Mouse (Mus musculus) WW6 (cell line): Measurements from ENCODE around the gene Ccr1.
"Not testable (repeated sequence)": the region's sequence is repeated elsewhere in the genome, so short reads cannot be mapped to it uniquely, and the experiment has no call there.

Experiments
- DNase-seq: peaks from one replicate; pipeline ENCODE4 v3.0.0-alpha.2; 2013; ENCODE audit warnings: low read depth, low spot score

Ccr1 gene

DNA sequence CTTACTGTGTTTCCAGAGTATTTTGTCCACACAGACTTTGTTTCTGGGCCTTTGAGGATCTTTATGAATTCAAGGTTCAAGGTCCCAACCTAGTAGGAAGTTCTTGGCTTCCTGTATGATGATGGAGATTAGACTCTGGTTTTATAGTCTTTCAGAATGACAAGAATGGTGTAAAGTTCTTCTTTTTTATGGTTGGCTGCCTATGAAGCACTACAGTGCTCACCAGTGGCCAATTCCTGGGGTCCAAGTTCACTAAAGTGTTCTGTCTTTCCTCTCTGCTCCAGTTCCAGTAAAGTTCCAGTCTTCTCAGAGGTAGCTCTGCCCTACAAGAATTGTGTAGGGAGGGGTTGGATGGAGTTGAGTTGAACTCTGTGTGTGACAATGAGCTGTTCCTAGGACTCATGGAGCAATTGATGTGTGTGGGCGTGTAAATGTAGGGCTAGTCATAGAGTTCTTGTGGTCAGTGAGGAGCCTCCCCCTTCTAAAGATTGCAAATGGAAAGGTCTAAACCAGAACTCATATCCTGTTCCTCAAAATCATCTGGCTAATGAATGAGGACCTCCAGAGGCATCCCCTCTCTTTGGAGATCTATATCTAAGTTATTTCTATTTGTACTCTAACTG is at the start of gene Ccr1:
Gene Ccr1, minus strand, starts transcription at position 403 of the 623 bp plus-strand sequence.
- DNase-seq = no peak

- DNase-seq = no peak
These were observed 47.6 kb upstream of the Ccr1 start for GRCm38 (mm10) chr9:124016048-124016447.

- DNase-seq = no peak
These were observed 46.6 kb upstream of the Ccr1 start for GRCm38 (mm10) chr9:124014985-124015652.

DNA sequence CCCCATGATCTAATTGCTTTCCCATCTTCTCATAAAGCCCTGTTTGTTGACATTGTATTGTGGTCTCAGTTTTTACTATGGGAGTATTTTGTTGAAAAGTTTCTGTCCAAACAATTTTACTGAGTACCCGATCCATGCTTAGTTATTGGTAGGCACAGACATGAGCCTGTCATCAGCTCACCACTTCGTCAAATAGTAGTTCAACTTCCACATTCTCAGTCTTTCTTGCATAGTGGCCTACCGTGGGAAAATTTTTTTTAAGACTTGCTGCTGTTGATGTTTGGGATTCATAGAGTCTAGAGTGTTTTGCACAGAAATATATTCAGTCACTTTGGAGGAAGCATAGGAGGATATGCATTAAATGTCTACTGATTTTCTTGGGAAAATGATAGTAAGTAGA is 44.8 kb upstream of the Ccr1 start:
- no peak for DNase-seq

DNA sequence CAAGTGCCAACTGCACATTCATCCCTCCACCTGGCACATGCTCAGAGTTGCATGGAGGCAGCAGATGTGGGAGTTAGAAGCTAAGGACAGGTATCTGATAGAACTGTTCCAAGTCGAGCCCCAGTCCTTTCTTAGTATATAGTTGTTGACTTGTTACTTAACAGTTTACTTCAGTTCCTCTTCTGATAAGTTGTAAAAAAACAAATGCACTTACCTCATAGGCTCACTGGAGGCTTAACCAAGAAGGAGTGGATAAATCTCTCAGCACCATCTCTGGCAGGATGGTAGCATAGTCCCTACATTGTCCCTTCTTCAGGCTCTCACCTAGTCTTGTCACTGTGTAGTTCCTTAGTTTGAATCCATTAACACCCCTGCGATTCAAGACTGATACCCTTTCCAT is 44.2 kb upstream of the Ccr1 start:
- no peak for DNase-seq

- DNase-seq = no peak
These were observed 31.3 kb upstream of the Ccr1 start for GRCm38 (mm10) chr9:123999784-124000183.

DNA sequence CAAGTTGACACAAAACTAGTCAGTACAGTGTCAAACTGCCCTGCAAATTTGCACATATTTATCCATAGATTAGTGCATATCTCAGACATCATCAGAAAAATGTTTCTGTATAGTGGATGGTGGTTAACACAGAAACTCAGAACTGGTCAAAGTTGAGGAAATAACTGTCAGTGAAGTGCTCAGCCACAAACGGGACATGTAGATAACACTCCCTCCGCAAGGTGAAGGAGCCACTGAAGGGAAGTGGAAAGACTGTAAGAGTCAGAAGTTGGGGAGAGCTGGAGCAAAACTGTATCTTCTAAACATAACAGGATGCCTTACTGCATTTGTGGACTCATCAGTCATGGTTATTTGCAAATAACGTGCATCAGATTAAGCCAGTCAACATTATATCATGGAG is 29.2 kb upstream of the Ccr1 start:
- no peak for DNase-seq

- DNase-seq = no peak
These were observed 22.9 kb upstream of the Ccr1 start for GRCm38 (mm10) chr9:123991312-123991906.

GRCm38 (mm10) chr9:123989671-123990070 is 21.2 kb upstream of the Ccr1 start:
- no peak for DNase-seq

GRCm38 (mm10) chr9:123986217-123986616 is 17.7 kb upstream of the Ccr1 start:
- DNase-seq = no peak

DNA sequence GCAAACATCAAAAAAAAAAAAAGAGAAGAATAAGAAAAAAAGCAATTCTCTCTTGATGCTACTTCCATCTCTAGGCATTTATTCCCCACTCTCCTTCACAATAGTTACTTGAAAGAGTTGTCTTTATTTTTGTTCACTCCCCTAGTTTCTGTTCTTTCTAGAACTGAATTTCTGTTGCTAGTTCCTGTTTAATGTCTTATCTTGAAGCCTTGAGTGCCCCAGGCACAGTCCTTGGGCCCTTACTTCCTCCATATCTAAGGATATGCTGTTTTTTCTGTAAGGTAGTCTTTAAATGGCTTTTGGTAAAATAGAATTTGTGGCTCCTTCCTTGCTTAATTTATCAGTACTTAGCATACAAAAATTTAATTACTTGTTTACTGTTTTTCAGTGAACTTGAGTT is 16.5 kb upstream of the Ccr1 start:
- no peak for DNase-seq

- DNase-seq = no peak
These were observed 14.2 kb upstream of the Ccr1 start for GRCm38 (mm10) chr9:123982720-123983119.

- DNase-seq = no peak
These were observed 13.4 kb upstream of the Ccr1 start for GRCm38 (mm10) chr9:123981909-123982308.

DNA sequence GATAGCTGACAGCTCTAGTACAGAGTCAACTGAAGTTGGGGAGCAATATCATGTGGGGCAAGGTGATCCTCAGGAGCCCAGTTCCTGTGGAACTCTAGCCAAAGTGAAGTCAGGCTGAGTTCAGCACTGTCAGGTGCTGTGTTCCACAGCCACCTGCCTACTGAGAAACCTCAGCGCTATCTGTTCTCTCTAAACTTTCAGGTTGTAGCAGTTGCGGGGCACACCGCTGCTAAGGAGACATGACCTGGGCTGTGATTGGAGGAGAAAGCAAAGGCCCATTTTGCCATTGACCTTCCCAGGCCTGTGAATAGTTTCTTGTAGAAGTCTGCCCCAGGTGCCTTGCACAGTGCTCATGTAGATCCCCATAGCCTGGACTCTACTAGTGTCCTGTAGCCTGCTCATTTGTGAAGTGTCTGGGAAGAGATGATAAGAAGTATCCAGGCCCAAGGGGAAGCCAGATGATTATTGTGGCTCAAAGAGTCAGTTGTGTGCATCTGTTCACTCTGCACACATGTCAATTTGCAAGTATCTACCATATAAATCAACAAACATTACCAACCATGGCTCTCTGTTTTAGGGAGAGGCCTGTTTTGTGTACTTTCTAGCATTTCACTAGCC is 12.5 kb upstream of the Ccr1 start:
- not testable (repeated sequence) for DNase-seq

GRCm38 (mm10) chr9:123978308-123978707 is 9.8 kb upstream of the Ccr1 start, which contains the start of gene Ccr1l1:
Gene Ccr1l1, minus strand, starts transcription at chr9:123978408.
- DNase-seq = no peak

GRCm38 (mm10) chr9:123976876-123977663 is 8.6 kb upstream of the Ccr1 start:
- DNase-seq = no peak

- no peak for DNase-seq
These were observed 7.1 kb upstream of the Ccr1 start for GRCm38 (mm10) chr9:123975630-123976029.

- not testable (repeated sequence) for DNase-seq
These were observed 1.5 kb downstream of the Ccr1 start for GRCm38 (mm10) chr9:123966858-123967495.

- DNase-seq = no peak
These were observed 3.7 kb downstream of the Ccr1 start for GRCm38 (mm10) chr9:123964776-123965175.

DNA sequence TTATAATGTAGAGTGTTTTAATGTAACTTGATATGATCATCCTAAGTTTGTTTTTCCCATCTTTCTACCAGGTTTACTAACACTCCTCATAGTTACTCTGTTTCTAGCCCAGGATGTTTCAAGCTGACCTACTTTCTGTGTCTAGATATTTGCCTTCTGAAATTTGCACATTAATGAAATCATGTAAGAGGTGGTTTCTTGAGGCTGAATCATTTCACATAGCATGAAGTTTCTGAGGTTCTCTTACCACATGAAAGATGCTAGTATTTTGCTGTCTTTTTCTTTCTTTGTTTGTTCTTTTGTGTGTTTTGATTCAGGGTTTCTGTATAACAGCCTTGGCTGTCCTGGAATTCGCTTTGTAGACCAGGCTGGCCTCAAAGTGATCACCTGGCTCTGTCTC is 8.3 kb downstream of the Ccr1 start:
- DNase-seq = no peak

- DNase-seq = no peak
These were observed 10.5 kb downstream of the Ccr1 start for GRCm38 (mm10) chr9:123957911-123958413.
